Mouse (Mus musculus) ovary, postnatal 14 days (tissue): Measurements from ENCODE around the gene Tut1.
"Not testable (repeated sequence)": the region's sequence is repeated elsewhere in the genome, so short reads cannot be mapped to it uniquely, and the experiment has no call there.

Experiments used
- DNase-seq: peaks from one replicate; pipeline ENCODE4 v3.0.0; 2022; ENCODE audit warnings: low spot score

The Tut1 gene

GRCm38 (mm10) chr19:9006915-9007314, 53.3 kb downstream of the Tut1 start:
- not testable (repeated sequence) for DNase-seq
